Mouse (Mus musculus) forebrain, embryonic 16.5 days (tissue): ENCODE measurements around the gene Faap20. TPM values are rescaled to one million over a fixed set of nuclear protein-coding genes. Genes with fewer than 3 reads are reported as not detected.

ENCODE experiments used
- ATAC-seq: fragments of 200-750 bp; cut with Nextera tagmentation; 2 replicates; pipeline ENCODE4 v1.8.0; 2017; ENCODE audit warnings: mild to moderate bottlenecking, moderate library complexity
- H3K27ac ChIP-seq: fragments of 300-500 bp; sonication (generic); 2 replicates; pipeline ENCODE4 v1.5.1; 2014; ENCODE audit warnings: low read length, control low read depth
- H3K27me3 ChIP-seq: fragments of 300-500 bp; sonication (generic); replicated peaks from 2 replicates; pipeline ENCODE4 v1.6.1; 2014; ENCODE audit warnings: low read length; ENCODE audit not compliant: control insufficient read depth, insufficient read depth
- H3K36me3 ChIP-seq: fragments of 300-500 bp; sonication (generic); 2 replicates; pipeline ENCODE4 v1.6.1; 2014; ENCODE audit not compliant: control insufficient read depth, insufficient read depth
- H3K4me1 ChIP-seq: fragments of 300-500 bp; sonication (generic); replicated peaks from 2 replicates; pipeline ENCODE4 v1.6.1; 2014; ENCODE audit warnings: low read length; ENCODE audit not compliant: control insufficient read depth, insufficient read depth
- H3K4me2 ChIP-seq: fragments of 300-500 bp; sonication (generic); 2 replicates; pipeline ENCODE4 v1.6.1; 2014; ENCODE audit warnings: mild to moderate bottlenecking, low read length, control low read depth
- H3K4me3 ChIP-seq: fragments of 300-500 bp; sonication (generic); replicated peaks from 2 replicates; pipeline ENCODE4 v1.5.1; 2014; ENCODE audit warnings: mild to moderate bottlenecking, low read length, control low read depth
- H3K9ac ChIP-seq: fragments of 300-500 bp; sonication (generic); replicated peaks from 2 replicates; pipeline ENCODE4 v1.6.1; 2014; ENCODE audit warnings: low read depth, low read length, control low read depth
- H3K9me3 ChIP-seq: fragments of 300-500 bp; sonication (generic); 2 replicates; pipeline ENCODE4 v1.6.1; 2016; ENCODE audit warnings: low read length; ENCODE audit not compliant: control insufficient read depth
- WGBS: fragments of 180-500 bp; shearing (Covaris S2); extraction: QIAGEN DNeasy Blood & Tissue Kit; methylation state at CpG from one replicate; pipeline ENCODE4 v1.1.7; 2014; 5-methylcytosine and 5-hydroxymethylcytosine counted together
- polyA plus RNA-seq: library from polyadenylated mRNA; unstranded; fragments of >200 nt; fragmentation: Nextera tagmentation; extraction: Ambion mirVana; gene quantifications from 2 replicates; pipeline ENCODE4 v1.2.1, GENCODE M21; 2015

Faap20 gene
- polyA plus RNA-seq, 1 experiment from 2014 or later = 79.4 TPM

DNA sequence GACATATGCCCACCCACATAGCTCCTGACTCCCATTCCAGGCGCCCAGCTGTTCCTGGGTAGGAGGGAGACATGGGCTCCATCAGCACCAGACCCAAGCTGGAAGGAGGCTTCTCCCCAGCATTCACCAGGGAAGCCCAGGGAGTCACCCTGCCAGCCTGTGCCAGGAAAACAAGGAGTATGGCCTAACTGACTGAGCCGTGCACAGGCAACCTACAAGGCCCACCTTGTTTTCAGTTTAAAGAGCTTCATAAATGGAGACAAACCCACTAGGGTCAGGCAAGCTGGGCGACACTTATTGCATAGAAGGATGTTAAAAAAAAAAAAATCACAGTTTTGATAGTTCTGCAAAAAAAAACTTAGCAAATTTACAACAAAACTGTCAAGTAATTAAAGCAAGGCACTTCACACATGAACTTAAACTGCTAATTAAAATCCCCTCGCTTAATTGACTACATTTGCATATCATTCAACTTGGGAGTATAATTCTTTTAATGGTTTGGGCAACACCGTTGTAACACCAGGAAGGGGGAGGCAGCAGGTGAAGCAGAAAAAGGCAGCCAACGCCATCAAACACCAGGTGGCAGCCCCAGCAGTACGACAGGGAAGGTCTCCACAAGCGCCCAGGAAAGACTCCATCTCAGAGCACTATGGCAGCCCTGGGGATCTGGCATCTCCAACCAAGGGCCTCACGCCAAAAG lies 36.4 kb upstream of the Faap20 start:
- Histone ChIP-seq H3K4me2 (peak overlapping the region; percentile 27), H3K27me3 (no peaks in the 10 kb centered on the region), H3K9ac (peak overlapping the region; percentile 15; the same call in 1 of the 2 replicates), H3K4me3 (no peak overlapping the region), H3K27ac (peak overlapping the region; percentile 3; the same call in 1 of the 2 replicates), H3K9me3 (no peaks in the 10 kb centered on the region), H3K36me3 (no peaks in the 10 kb centered on the region), H3K4me1 (peaks cover 60% of the 10 kb centered on the region)
- 14% methylated on average over 9 of the region's 9 CpGs for WGBS
- peak; percentile 85 for ATAC-seq

GRCm38 (mm10) chr4:155213752-155214054 lies 35.9 kb upstream of the Faap20 start:
- Histone ChIP-seq H3K4me1 (peaks cover 65% of the 10 kb centered on the region), H3K9ac (peak overlapping the region; percentile 15; the same call in 1 of the 2 replicates), H3K4me3 (no peak overlapping the region), H3K27ac (peak overlapping the region; percentile 3; the same call in 1 of the 2 replicates), H3K4me2 (peak overlapping the region; percentile 27), H3K36me3 (no peaks in the 10 kb centered on the region), H3K27me3 (no peaks in the 10 kb centered on the region), H3K9me3 (no peaks in the 10 kb centered on the region)
- WGBS = 34% methylated on average over 6 of the region's 6 CpGs
- no peak for ATAC-seq

DNA sequence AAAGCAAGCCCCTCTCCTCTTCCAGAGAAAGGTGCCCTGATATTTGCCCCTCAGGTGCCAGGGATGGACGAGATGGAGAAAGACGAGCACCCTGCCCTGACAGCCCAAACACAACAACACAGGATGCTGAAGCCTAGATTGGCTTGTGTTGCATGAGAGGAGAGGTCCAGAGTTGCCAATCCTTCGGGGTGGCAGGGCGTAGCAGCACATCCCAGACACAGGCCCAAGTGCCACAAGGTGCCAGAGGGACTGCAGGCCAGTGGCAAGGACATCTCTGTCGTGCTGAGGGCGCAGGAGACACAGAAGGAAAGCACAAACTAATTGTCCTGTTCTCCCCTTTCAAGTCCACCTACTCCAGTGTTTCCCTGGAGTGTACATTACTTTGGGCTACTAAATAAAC lies 35.4 kb upstream of the Faap20 start:
- Histone ChIP-seq H3K27me3 (no peaks in the 10 kb centered on the region), H3K4me1 (peaks cover 70% of the 10 kb centered on the region), H3K27ac (no peak overlapping the region), H3K36me3 (no peaks in the 10 kb centered on the region), H3K4me3 (no peak overlapping the region), H3K9me3 (no peaks in the 10 kb centered on the region), H3K4me2 (no peak overlapping the region), H3K9ac (no peak overlapping the region)
- ATAC-seq = no peak
- 50% methylated on average over 6 of the region's 6 CpGs for WGBS

- Histone ChIP-seq H3K27ac (no peak overlapping the region), H3K4me1 (peaks cover 76% of the 10 kb centered on the region), H3K9ac (no peak overlapping the region), H3K9me3 (no peaks in the 10 kb centered on the region), H3K4me2 (peak overlapping the region; percentile 12; the same call in 1 of the 2 replicates), H3K4me3 (no peak overlapping the region), H3K27me3 (no peaks in the 10 kb centered on the region), H3K36me3 (no peaks in the 10 kb centered on the region)
- 64% methylated on average over 10 of the region's 10 CpGs for WGBS
- ATAC-seq = no peak
Observed at GRCm38 (mm10) chr4:155214793-155215192, 34.8 kb upstream of the Faap20 start.

DNA sequence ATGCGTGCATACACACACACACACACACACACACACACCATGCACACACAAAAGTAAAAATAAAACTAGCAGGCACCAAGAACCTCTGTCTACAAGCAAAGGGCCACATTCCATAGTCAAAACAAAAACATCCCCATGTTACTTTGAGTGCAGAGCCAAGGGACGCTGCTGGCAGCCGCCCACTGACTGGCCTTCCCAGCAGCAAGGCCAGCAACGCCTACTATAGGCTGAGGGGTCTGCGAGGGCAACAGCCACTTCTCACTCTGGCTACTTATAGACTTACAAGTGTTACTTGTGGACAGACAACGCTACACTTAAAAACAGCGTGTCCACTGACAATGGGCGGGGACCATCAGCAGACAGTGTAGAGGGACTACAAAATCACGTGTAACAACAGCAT lies 34.4 kb upstream of the Faap20 start:
- Histone ChIP-seq H3K36me3 (no peaks in the 10 kb centered on the region), H3K9me3 (no peaks in the 10 kb centered on the region), H3K27ac (no peak overlapping the region), H3K4me1 (peaks cover 80% of the 10 kb centered on the region), H3K27me3 (no peaks in the 10 kb centered on the region), H3K4me3 (no peak overlapping the region), H3K4me2 (peak overlapping the region; percentile 12), H3K9ac (no peak overlapping the region)
- ATAC-seq = no peak
- WGBS = 62% methylated on average over 9 of the region's 9 CpGs

GRCm38 (mm10) chr4:155215773-155216630 lies 33.6 kb upstream of the Faap20 start:
- no peak overlapping the region for H3K9ac ChIP-seq
- no peak overlapping the region for H3K27ac ChIP-seq
- ATAC-seq = no peak
- no peak overlapping the region for H3K4me3 ChIP-seq
- H3K4me1 ChIP-seq = peaks cover 86% of the 10 kb centered on the region
- H3K27me3 ChIP-seq = no peaks in the 10 kb centered on the region
- peak overlapping the region; percentile 12 for H3K4me2 ChIP-seq
- WGBS = 45% methylated on average over 12 of the region's 12 CpGs
- no peaks in the 10 kb centered on the region for H3K36me3 ChIP-seq
- H3K9me3 ChIP-seq = no peaks in the 10 kb centered on the region

DNA sequence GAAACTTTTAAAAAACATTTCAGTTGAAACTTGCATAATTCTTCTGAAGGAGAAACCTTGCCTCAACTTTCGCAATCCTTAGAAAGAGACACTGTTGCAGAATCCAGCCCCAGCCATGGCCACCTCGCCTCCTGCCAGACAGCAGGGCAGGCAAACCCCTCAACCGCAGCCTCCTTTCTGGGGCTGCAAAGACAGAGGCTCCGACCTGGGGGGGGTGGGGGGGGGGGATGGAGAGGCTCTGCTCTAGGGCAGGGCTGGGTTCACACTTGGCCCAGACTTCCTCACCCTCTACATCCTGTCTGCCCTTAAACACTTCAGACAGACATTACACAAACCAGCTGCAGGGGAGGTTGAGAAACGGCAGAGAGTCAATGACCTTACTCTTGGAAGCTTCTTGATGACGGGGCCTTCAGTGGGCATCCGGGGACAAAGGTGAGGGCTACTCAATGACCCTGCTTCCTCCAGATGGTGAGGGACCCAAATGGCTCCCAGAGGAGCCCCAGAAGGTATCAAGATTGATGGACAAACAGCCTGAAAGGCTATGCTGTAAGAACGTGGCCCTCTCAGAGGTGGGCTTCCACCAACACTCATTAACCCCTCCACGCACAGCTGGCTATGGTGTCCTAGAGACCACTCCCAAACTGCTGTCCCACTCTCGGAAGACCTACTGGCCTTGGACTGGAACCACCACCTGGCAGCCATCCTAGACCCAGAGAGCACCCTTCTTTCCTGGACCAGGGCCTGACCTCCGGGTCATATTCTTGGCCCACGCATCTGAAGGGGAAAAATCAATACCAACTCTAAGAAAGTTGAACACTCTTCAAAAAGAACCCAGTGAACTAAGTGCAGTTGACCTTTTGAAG lies 32.1 kb upstream of the Faap20 start:
- Histone ChIP-seq H3K9ac (no peak overlapping the region), H3K27me3 (no peaks in the 10 kb centered on the region), H3K4me1 (peaks cover 86% of the 10 kb centered on the region), H3K4me3 (no peak overlapping the region), H3K4me2 (no peak overlapping the region; the same call in 1 of the 2 replicates), H3K36me3 (no peaks in the 10 kb centered on the region), H3K9me3 (no peaks in the 10 kb centered on the region), H3K27ac (no peak overlapping the region)
- no peak for ATAC-seq
- WGBS = 83% methylated on average over 12 of the region's 12 CpGs

GRCm38 (mm10) chr4:155218104-155218732 lies 31.4 kb upstream of the Faap20 start:
- Histone ChIP-seq H3K27me3 (no peaks in the 10 kb centered on the region), H3K27ac (no peak overlapping the region), H3K4me2 (peak overlapping the region; percentile 97), H3K9ac (no peak overlapping the region), H3K9me3 (no peaks in the 10 kb centered on the region), H3K4me3 (0 out of 2 replicates have a peak overlapping the region, but pooled peaks have one; percentile 81), H3K4me1 (peaks cover 78% of the 10 kb centered on the region), H3K36me3 (no peaks in the 10 kb centered on the region)
- 85% methylated on average over 9 of the region's 9 CpGs for WGBS
- ATAC-seq = no peak
